Mouse (Mus musculus): ENCODE measurements at regions not wholly inside any gene's neighbourhood (a gene's known extent, or its start where the extent isn't known, plus 50 kb on each side); places are given as distances from the start of the nearest gene placed in this dataset.
A peak's percentile ranks its signal among the peaks of the same experiment; 100 is the strongest.

- DNase-seq (ENCODE audit: extremely low spot score in 1 of 2, low spot score in 2 of 2) = no peak
- intact Hi-C loops (cut with DNase I) = no loop called here
These were observed 53.0 kb downstream of the Hoxa1 start for GRCm38 (mm10) chr6:52105031-52105593.

- intact Hi-C loops (cut with DNase I) = no loop called here
- no peak for DNase-seq (ENCODE audit: extremely low spot score in 1 of 2, low spot score in 2 of 2)
These were observed 54.0 kb downstream of the Hoxa1 start for GRCm38 (mm10) chr6:52104141-52104540.

GRCm38 (mm10) chr6:52103661-52104060 lies 54.5 kb downstream of the Hoxa1 start:
- intact Hi-C loops (cut with DNase I) = no loop called here
- DNase-seq (ENCODE audit: extremely low spot score in 1 of 2, low spot score in 2 of 2) = no peak

- peak in 1 of 2 experiments; percentile 58 for DNase-seq (ENCODE audit: extremely low spot score in 1 of 2, low spot score in 2 of 2)
These were observed 55.4 kb downstream of the Hoxa1 start for GRCm38 (mm10) chr6:52102699-52103098.

GRCm38 (mm10) chr6:52102179-52102578 lies 55.9 kb downstream of the Hoxa1 start:
- intact Hi-C loops (cut with DNase I) = no loop called here
- no peak for DNase-seq (ENCODE audit: extremely low spot score in 1 of 2, low spot score in 2 of 2)

More at GRCm38 (mm10) chr6:52102699-52103098, 55.4 kb downstream of the Hoxa1 start:
- intact Hi-C loops (cut with DNase I) = no loop called here

GRCm38 (mm10) chr6:52101209-52101608 lies 56.9 kb downstream of the Hoxa1 start:
- intact Hi-C loops (cut with DNase I) = no loop called here
- DNase-seq (ENCODE audit: extremely low spot score in 1 of 2, low spot score in 2 of 2) = no peak

- DNase-seq (ENCODE audit: extremely low spot score in 1 of 2, low spot score in 2 of 2) = no peak
These were observed 59.3 kb downstream of the Hoxa1 start for GRCm38 (mm10) chr6:52098851-52099250.

GRCm38 (mm10) chr6:52095575-52095974 lies 62.5 kb downstream of the Hoxa1 start:
- no peak for DNase-seq (ENCODE audit: extremely low spot score in 1 of 2, low spot score in 2 of 2)
- intact Hi-C loops (cut with DNase I) = no loop called here

More at GRCm38 (mm10) chr6:52098851-52099250, 59.3 kb downstream of the Hoxa1 start:
- intact Hi-C loops (cut with DNase I) = no loop called here

GRCm38 (mm10) chr6:52091445-52091844 lies 66.7 kb downstream of the Hoxa1 start:
- intact Hi-C loops (cut with DNase I) = no loop called here
- no peak for DNase-seq (ENCODE audit: extremely low spot score in 1 of 2, low spot score in 2 of 2)

- DNase-seq (ENCODE audit: extremely low spot score in 1 of 2, low spot score in 2 of 2) = no peak
- intact Hi-C loops (cut with DNase I) = no loop called here
These were observed 72.0 kb downstream of the Hoxa1 start for GRCm38 (mm10) chr6:52085932-52086643.

- intact Hi-C loops (cut with DNase I) = no loop called here
- DNase-seq (ENCODE audit: extremely low spot score in 1 of 2, low spot score in 2 of 2) = no peak
These were observed 72.3 kb upstream of the Skap2 start for GRCm38 (mm10) chr6:52084622-52085021.

- intact Hi-C loops (cut with DNase I) = no loop called here
- no peak for DNase-seq (ENCODE audit: extremely low spot score in 1 of 2, low spot score in 2 of 2)
These were observed 67.2 kb upstream of the Skap2 start for GRCm38 (mm10) chr6:52079501-52079900.

GRCm38 (mm10) chr6:52078530-52079340 lies 66.4 kb upstream of the Skap2 start:
- intact Hi-C loops (cut with DNase I) = no loop called here
- no peak for DNase-seq (ENCODE audit: extremely low spot score in 1 of 2, low spot score in 2 of 2)

- peak; percentile 18 to 28 for DNase-seq (ENCODE audit: extremely low spot score in 1 of 2, low spot score in 2 of 2)
- intact Hi-C loops (cut with DNase I) = no loop called here
These were observed 64.0 kb upstream of the Skap2 start for GRCm38 (mm10) chr6:52076179-52076932.

GRCm38 (mm10) chr6:52074904-52075303 lies 62.6 kb upstream of the Skap2 start:
- DNase-seq (ENCODE audit: extremely low spot score in 1 of 2, low spot score in 2 of 2) = no peak
- intact Hi-C loops (cut with DNase I) = no loop called here

GRCm38 (mm10) chr6:52067151-52067550 lies 54.8 kb upstream of the Skap2 start:
- intact Hi-C loops (cut with DNase I) = no loop called here

GRCm38 (mm10) chr6:52065652-52066051 lies 53.3 kb upstream of the Skap2 start:
- intact Hi-C loops (cut with DNase I) = no loop called here
- DNase-seq (ENCODE audit: extremely low spot score in 1 of 2, low spot score in 2 of 2) = no peak

More at GRCm38 (mm10) chr6:52067151-52067550, 54.8 kb upstream of the Skap2 start:
- DNase-seq (ENCODE audit: extremely low spot score in 1 of 2, low spot score in 2 of 2) = no peak

GRCm38 (mm10) chr6:52064176-52065015 lies 52.0 kb upstream of the Skap2 start:
- DNase-seq (ENCODE audit: extremely low spot score in 1 of 2, low spot score in 2 of 2) = peak; percentile 29 to 51
- intact Hi-C loops (cut with DNase I) = no loop called here

Data from left cerebral cortex, postnatal 10 days (tissue).